Mouse (Mus musculus) limb, embryonic 13.5 days (tissue): ENCODE results near the gene 6430571L13Rik. TPM values are rescaled to one million over a fixed set of nuclear protein-coding genes. Genes with fewer than 3 reads are reported as not detected.

Source experiments
- ATAC-seq: fragments of 200-750 bp; cut with Nextera tagmentation; 2 replicates; pipeline ENCODE4 v1.8.0; 2017; ENCODE audit warnings: low read depth, moderate number of reproducible peaks, moderate TSS enrichment; ENCODE audit not compliant: low FRiP score
- H3K27ac ChIP-seq: fragments of 300-500 bp; sonication (generic); 2 replicates; pipeline ENCODE4 v1.5.1; 2015; ENCODE audit warnings: inconsistent platforms, mild to moderate bottlenecking, moderate library complexity
- H3K27me3 ChIP-seq: fragments of 300-500 bp; sonication (generic); 2 replicates; pipeline ENCODE4 v1.6.1; 2015; ENCODE audit warnings: mild to moderate bottlenecking, inconsistent platforms
- H3K36me3 ChIP-seq: fragments of 300-500 bp; sonication (generic); 2 replicates; pipeline ENCODE4 v1.6.1; 2015; ENCODE audit warnings: inconsistent platforms, mild to moderate bottlenecking, moderate library complexity
- H3K4me1 ChIP-seq: fragments of 300-500 bp; sonication (generic); 2 replicates; pipeline ENCODE4 v1.6.1; 2015; ENCODE audit warnings: inconsistent platforms
- H3K4me2 ChIP-seq: fragments of 300-500 bp; sonication (generic); replicated peaks from 2 replicates; pipeline ENCODE4 v1.6.1; 2015; ENCODE audit warnings: inconsistent platforms, mild to moderate bottlenecking, moderate library complexity
- H3K4me3 ChIP-seq: fragments of 300-500 bp; sonication (generic); 2 replicates; pipeline ENCODE4 v1.5.1; 2015; ENCODE audit warnings: moderate library complexity, mild to moderate bottlenecking, inconsistent platforms
- H3K9ac ChIP-seq: fragments of 300-500 bp; sonication (generic); 2 replicates; pipeline ENCODE4 v1.6.1; 2015; ENCODE audit warnings: mild to moderate bottlenecking, inconsistent platforms
- H3K9me3 ChIP-seq: fragments of 300-500 bp; sonication (generic); 2 replicates; pipeline ENCODE4 v1.6.1; 2016; ENCODE audit warnings: inconsistent platforms
- WGBS: fragments of 180-500 bp; shearing (Covaris S2); methylation state at CpG from one replicate; pipeline ENCODE4 v1.1.7; 2015; 5-methylcytosine and 5-hydroxymethylcytosine counted together
- polyA plus RNA-seq: library from polyadenylated mRNA; unstranded; fragments of >200 nt; fragmentation: Nextera tagmentation; extraction: Ambion mirVana; gene quantifications from 2 replicates; pipeline ENCODE4 v1.2.1, GENCODE M21; 2015

The 6430571L13Rik gene
- polyA plus RNA-seq, 1 experiment from 2014 or later, result 1.1 TPM

DNA sequence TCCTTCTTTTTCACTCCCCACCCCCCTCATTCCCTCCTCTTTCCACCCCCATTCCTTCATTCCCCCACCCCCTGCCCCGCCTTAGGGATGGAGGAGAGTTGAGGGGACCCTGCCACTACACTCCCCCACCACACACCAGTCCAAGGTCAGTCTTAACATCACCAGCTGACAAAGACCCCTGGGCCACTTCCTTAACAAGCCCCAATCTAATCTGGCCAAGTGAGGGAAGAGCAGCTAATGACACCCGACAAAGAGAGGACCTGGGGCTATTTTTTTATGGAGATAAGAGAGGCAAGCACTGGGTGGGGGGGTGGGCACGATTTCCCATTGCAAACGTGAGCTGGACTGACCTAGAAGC lies 29.7 kb downstream of the 6430571L13Rik start:
- WGBS, result 10% methylated on average over 4 of the region's 4 CpGs
- Histone ChIP-seq H3K4me1 (no peaks in the 10 kb centered on the region), H3K9ac (no peak overlapping the region), H3K27me3 (peaks cover 32% of the 10 kb centered on the region), H3K9me3 (no peaks in the 10 kb centered on the region), H3K4me3 (no peak overlapping the region), H3K4me2 (no peak overlapping the region), H3K36me3 (no peaks in the 10 kb centered on the region), H3K27ac (no peak overlapping the region)
- ATAC-seq, result no peak

DNA sequence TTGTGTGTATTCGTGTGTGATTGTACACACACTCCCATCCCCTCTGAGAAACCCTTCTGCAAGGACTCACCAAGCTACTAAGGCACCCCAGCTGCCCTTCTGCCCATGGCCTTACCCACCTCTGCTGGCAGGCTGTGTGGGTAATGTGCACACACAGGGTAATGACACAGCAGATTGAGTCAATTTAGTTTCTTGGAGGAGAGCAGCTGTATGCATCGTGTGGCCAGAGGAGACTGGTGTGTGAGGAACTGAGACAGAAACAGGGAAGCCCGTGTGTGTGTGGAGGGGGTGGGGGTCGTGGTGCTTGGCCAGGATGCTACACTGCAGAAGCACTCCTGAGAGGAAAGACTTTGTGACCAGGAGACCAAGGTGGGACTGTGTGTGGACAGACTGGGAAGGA lies 32.0 kb downstream of the 6430571L13Rik start:
- peak; percentile 16; the same call in 1 of the 2 replicates for ATAC-seq
- Histone ChIP-seq H3K27me3 (peaks cover 51% of the 10 kb centered on the region), H3K4me1 (no peaks in the 10 kb centered on the region), H3K27ac (no peak overlapping the region), H3K9me3 (no peaks in the 10 kb centered on the region), H3K36me3 (no peaks in the 10 kb centered on the region), H3K4me3 (no peak overlapping the region), H3K9ac (no peak overlapping the region), H3K4me2 (no peak overlapping the region)
- 48% methylated on average over 4 of the region's 4 CpGs for WGBS

DNA sequence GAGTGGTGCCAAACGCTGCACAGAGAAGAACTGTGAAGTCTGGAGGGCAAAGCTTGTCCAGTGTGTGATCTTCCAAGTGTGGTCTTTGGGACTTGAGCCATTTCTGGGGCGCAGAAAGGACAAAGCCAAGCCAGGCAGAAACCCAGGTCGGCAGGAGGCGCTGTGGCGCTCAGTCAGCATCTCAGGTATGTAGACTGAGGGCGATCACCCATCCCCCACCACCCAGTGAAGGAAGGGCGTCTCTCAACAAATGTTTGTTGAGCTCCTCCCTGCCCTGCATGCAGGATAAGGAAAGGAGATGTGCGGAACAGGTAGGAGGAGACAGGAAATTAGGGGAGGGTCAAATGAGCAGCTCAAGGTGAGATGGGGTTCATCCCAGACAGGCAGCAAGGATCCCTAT lies 34.2 kb downstream of the 6430571L13Rik start:
- Histone ChIP-seq H3K9ac (no peak overlapping the region), H3K4me2 (no peak overlapping the region), H3K27ac (no peak overlapping the region), H3K27me3 (peaks cover 65% of the 10 kb centered on the region), H3K4me3 (no peak overlapping the region), H3K4me1 (peaks cover 11% of the 10 kb centered on the region), H3K9me3 (no peaks in the 10 kb centered on the region), H3K36me3 (no peaks in the 10 kb centered on the region)
- ATAC-seq, result no peak
- 5% methylated on average over 8 of the region's 8 CpGs for WGBS

DNA sequence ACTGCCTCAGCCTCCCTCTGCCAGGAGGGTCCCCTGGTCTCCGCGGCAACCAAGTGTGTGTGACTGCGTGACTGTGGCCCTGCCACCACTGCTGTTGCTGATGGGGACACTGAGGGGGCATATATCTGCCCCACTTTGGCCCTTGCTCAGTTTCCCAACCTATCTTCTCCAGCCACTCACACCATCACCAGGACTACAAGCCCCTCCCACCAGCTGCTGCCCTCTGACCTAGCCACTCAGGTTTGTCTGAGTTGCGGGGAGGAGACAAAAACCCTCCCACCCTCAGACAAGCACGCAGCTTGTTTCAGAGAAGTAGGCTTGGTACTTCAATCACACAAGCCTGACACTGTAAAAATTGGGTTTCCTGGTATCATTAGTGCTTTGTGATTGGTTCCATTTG lies 35.0 kb downstream of the 6430571L13Rik start:
- no peak overlapping the region for H3K9ac ChIP-seq
- peaks cover 73% of the 10 kb centered on the region for H3K27me3 ChIP-seq
- H3K4me3 ChIP-seq, result no peak overlapping the region
- peaks cover 11% of the 10 kb centered on the region for H3K4me1 ChIP-seq
- no peak for ATAC-seq
- no peak overlapping the region for H3K4me2 ChIP-seq
- no peaks in the 10 kb centered on the region for H3K9me3 ChIP-seq
- no peaks in the 10 kb centered on the region for H3K36me3 ChIP-seq
- no peak overlapping the region for H3K27ac ChIP-seq
- 23% methylated on average over 5 of the region's 5 CpGs for WGBS

DNA sequence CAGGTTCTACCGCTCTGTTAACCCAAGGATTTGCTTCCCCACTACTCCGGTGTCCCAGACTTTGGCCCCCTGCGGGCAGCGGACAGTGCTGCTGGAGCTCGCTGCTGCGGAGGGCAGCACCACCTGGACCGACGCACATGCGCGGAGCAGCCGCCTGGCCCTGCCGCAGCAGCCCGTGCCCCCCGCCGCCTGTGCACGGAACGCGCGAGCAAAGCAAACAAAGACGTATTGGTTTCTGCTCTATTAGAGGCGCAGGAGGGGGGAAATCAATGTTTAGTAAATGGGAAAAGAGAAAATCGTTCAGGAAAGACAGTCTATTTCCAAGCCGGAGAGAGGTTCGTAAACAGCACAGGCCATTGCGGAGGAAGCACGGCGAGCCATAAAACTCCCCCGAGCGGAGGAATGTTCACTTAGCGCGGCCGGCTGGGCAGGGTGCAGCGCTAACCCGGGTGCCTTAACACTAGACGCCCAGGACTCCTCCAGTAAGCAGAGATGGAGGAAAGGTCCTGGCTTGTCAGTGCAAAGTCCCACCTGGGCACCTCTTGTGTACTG lies 37.6 kb downstream of the 6430571L13Rik start:
- Histone ChIP-seq H3K4me3 (peak overlapping the region; percentile 46), H3K27ac (no peak overlapping the region), H3K9ac (peak overlapping the region; percentile 48), H3K4me1 (peaks cover 11% of the 10 kb centered on the region), H3K36me3 (no peaks in the 10 kb centered on the region), H3K27me3 (peaks cover 99% of the 10 kb centered on the region), H3K9me3 (no peaks in the 10 kb centered on the region), H3K4me2 (peak overlapping the region; percentile 73)
- under 1% methylated on average over 35 of the region's 35 CpGs for WGBS
- no peak for ATAC-seq

DNA sequence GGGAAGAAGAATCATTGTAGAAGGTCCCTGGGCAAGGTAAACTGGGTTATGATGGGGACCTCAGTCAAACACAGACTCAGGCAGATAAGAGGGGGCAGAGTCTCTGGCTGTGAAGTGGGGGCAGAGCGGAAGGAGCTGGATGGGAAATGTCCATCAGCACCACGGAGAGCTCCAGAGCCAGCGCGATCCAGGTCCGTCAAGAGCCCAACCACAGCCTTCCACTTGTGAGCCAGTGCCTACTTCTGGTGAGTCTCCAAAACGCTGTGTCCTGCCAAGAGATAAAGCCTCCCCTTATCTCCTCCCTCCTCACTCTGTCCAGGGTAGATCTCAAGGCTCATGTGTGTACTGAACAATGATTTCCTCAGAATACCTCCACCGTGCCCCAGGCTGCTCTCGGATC lies 41.3 kb downstream of the 6430571L13Rik start:
- H3K4me3 ChIP-seq, result no peak overlapping the region
- H3K27ac ChIP-seq, result no peak overlapping the region
- ATAC-seq, result no peak
- H3K9ac ChIP-seq, result no peak overlapping the region
- WGBS, result 9% methylated on average over 8 of the region's 8 CpGs
- H3K9me3 ChIP-seq, result no peaks in the 10 kb centered on the region
- H3K36me3 ChIP-seq, result no peaks in the 10 kb centered on the region
- H3K4me2 ChIP-seq, result no peak overlapping the region
- peaks cover 99% of the 10 kb centered on the region for H3K27me3 ChIP-seq
- peaks cover 11% of the 10 kb centered on the region for H3K4me1 ChIP-seq

DNA sequence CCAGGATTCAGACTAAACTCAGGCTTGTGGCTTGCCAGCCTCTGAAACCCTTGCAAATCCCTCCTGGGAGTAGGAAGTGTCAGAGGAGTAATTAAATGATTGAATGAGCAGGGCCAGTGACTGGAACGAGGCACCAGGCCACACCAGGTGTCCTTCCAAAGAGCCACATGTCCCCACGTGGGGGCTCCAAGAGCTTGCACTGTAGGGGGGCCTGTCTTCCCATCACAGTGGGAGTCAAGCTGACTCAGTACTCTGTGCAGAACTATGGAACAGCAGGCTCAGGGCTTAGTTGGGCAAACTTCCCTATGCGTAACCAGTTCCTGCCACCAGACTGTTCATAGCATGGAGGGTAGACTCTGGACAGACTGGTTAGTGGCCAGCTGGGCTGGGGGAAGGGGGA lies 44.0 kb downstream of the 6430571L13Rik start:
- Histone ChIP-seq H3K36me3 (no peaks in the 10 kb centered on the region), H3K27me3 (peaks cover 86% of the 10 kb centered on the region), H3K27ac (no peak overlapping the region), H3K9me3 (no peaks in the 10 kb centered on the region), H3K4me3 (no peak overlapping the region), H3K4me2 (no peak overlapping the region), H3K4me1 (peaks cover 7% of the 10 kb centered on the region; the same call in 1 of the 2 replicates), H3K9ac (no peak overlapping the region)
- ATAC-seq, result no peak
- 28% methylated on average over 3 of the region's 3 CpGs for WGBS

DNA sequence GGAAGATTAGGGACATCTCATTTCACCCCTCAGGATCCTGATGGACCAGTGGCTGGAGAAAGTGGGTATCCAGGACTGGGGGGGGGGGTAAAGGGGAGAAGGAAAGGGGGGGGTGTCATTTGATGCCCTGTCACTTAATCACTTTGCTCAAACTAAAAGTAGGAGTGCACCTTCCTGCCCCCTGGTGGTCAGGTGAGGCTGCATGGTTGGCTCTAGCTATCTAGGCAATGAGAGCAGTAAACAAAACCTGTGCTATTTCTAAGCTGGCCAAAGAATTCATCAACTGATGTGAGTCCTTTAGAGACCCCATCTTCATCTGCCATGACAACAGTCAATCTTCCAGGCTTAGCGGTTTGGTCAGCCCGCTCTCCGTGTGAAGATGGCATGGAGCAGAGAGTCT lies 46.3 kb downstream of the 6430571L13Rik start:
- Histone ChIP-seq H3K4me2 (no peak overlapping the region), H3K4me1 (peaks cover 10% of the 10 kb centered on the region; the same call in 1 of the 2 replicates), H3K9ac (no peak overlapping the region), H3K4me3 (no peak overlapping the region), H3K27me3 (peaks cover 80% of the 10 kb centered on the region), H3K36me3 (no peaks in the 10 kb centered on the region), H3K9me3 (no peaks in the 10 kb centered on the region), H3K27ac (no peak overlapping the region)
- WGBS, result 56% methylated on average over 3 of the region's 3 CpGs
- ATAC-seq, result no peak

DNA sequence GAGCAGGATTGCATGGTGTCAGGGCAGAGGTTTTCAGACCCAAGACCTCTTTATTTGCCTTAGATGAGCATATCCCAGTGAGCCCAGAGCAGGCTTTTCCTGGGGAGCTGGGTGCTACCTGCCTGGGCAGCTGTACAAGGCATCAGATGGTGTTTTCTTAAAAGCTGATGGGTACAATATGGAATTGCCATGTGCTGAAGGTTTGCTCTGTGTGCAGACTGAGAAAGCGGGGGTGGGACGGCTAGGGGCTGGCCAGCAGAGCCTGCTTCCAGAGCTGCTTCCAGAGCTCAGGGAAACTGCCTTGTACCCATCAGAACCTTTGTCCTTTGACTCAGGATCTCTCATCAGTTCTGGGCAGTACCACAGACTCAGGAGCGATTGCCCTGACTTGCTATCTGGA lies 47.3 kb downstream of the 6430571L13Rik start:
- no peaks in the 10 kb centered on the region for H3K9me3 ChIP-seq
- 90% methylated on average over 3 of the region's 3 CpGs for WGBS

DNA sequence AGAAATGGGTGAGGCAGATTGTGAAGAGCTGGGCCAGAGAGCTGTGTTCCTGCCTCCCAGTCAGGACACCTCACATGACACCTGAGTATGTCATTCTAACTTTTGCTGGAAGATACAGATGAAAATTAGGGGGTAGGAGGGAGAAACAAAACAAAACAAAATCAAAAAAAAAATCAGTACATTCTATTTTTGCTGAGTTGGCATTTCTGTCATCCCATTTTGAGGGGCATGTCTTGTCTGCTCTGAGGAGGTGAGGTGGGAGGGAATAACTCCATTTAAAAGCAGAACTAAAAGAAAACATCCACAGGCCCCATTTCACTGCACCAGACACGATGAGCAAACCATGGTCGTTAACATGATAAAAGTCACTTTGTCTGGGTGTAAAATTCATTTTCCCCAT lies 47.9 kb downstream of the 6430571L13Rik start:
- H3K9ac ChIP-seq, result no peak overlapping the region
- no peaks in the 10 kb centered on the region for H3K9me3 ChIP-seq
- peaks cover 10% of the 10 kb centered on the region; the same call in 1 of the 2 replicates for H3K4me1 ChIP-seq
- H3K36me3 ChIP-seq, result no peaks in the 10 kb centered on the region
- no peak overlapping the region for H3K4me2 ChIP-seq
- no peak overlapping the region for H3K4me3 ChIP-seq
- H3K27ac ChIP-seq, result no peak overlapping the region
- no peak for ATAC-seq
- peaks cover 64% of the 10 kb centered on the region for H3K27me3 ChIP-seq
- WGBS, result 59% methylated on average over 2 of the region's 2 CpGs

More for the DNA sequence above, 47.3 kb downstream of the 6430571L13Rik start:
- ATAC-seq, result no peak
- Histone ChIP-seq H3K4me3 (no peak overlapping the region), H3K4me1 (peaks cover 10% of the 10 kb centered on the region; the same call in 1 of the 2 replicates), H3K4me2 (no peak overlapping the region), H3K27me3 (peaks cover 70% of the 10 kb centered on the region), H3K36me3 (no peaks in the 10 kb centered on the region), H3K9ac (no peak overlapping the region), H3K27ac (no peak overlapping the region)

DNA sequence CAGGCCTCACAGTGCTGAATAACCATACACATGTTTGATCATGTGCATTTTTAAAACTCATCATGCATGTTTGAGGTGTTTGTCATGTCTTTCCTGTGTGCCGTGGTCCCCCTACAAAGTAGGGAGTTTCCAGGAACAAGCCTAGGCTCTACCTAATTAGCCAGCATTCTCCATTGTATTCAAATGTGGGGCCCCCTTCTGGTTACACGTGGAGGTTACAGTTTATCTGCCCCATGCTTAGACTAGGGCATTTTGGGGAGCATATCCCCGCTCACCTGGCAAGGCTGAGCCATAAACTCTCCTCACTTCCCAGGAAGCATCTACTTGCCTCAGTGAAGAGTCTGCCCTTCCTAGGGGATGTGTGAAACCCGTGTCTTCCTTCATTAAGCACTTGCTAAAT lies 56.0 kb downstream of the 6430571L13Rik start:
- H3K4me1 ChIP-seq, result peaks cover 13% of the 10 kb centered on the region
- H3K27ac ChIP-seq, result no peak overlapping the region
- no peaks in the 10 kb centered on the region for H3K9me3 ChIP-seq
- H3K36me3 ChIP-seq, result no peaks in the 10 kb centered on the region
- 36% methylated on average over 4 of the region's 4 CpGs for WGBS
- H3K9ac ChIP-seq, result no peak overlapping the region
- H3K27me3 ChIP-seq, result peaks cover 75% of the 10 kb centered on the region
- no peak overlapping the region for H3K4me3 ChIP-seq
- no peak for ATAC-seq
- H3K4me2 ChIP-seq, result no peak overlapping the region

DNA sequence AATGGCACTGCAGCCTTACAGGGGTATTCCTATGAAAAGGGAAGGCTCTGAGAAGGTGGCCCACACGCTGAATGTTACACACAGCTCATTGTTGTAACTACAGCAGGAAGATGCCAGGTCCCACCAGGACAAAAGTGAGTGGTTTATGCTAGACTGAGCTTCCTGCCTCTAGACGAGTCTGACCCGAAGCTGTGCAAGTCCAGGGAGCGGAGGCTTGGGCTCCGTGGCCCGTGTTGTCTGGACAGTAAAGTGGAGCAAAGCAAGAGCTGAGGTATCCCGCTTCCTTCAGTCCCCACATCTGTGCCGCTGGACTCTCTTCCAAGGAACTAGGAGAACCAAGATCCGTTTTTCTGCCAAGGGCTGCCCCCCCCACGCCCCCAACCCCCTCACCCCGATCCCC lies 58.6 kb downstream of the 6430571L13Rik start:
- H3K27me3 ChIP-seq, result peaks cover 95% of the 10 kb centered on the region
- no peak overlapping the region for H3K9ac ChIP-seq
- H3K9me3 ChIP-seq, result no peaks in the 10 kb centered on the region
- no peak for ATAC-seq
- peak overlapping the region; percentile 99 for H3K4me2 ChIP-seq
- no peaks in the 10 kb centered on the region for H3K36me3 ChIP-seq
- WGBS, result 33% methylated on average over 11 of the region's 11 CpGs
- H3K27ac ChIP-seq, result no peak overlapping the region
- peaks cover 13% of the 10 kb centered on the region for H3K4me1 ChIP-seq
- H3K4me3 ChIP-seq, result peak overlapping the region; percentile 72

DNA sequence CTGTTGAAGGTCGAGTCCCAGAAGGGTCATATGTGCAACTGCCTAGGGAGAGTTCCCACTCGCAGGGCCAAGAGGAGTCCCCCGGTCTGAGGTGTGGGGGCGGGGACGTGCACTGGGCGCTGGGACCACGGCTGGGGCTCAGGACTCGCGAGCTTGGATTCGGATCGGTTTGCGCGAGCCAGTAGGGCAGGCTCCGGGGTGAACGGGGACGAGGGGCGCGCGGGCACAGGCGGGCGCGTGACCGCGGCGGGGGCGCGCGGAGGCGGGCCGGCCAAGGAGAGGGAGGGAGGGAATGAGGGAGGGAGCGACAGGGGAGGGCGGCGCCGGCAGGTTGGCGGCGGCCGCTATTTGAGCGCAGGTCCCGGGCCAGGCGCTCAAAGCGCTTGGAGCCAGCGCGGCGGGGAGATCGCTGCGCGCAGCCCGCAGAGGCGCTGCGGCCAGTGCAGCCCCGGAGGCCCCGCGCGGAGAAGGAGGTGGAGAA lies 59.1 kb downstream of the 6430571L13Rik start, which contains the start of gene Cacna2d2:
Gene Cacna2d2, plus strand, starts transcription at position 122 of the 481 bp plus-strand sequence.
- WGBS, result 1% methylated on average over 38 of the region's 54 CpGs
- H3K27me3 ChIP-seq, result peaks cover 96% of the 10 kb centered on the region
- peak within 1 kb of the TSS; percentile 72 for H3K4me3 ChIP-seq
- no peak within 1 kb of the TSS for H3K27ac ChIP-seq
- H3K9me3 ChIP-seq, result no peaks in the 10 kb centered on the region
- ATAC-seq, result peak; percentile 60
- peaks cover 13% of the 10 kb centered on the region for H3K4me1 ChIP-seq
- no peaks in the 10 kb centered on the region for H3K36me3 ChIP-seq
- peak within 1 kb of the TSS; percentile 99 for H3K4me2 ChIP-seq
- H3K9ac ChIP-seq, result peak within 1 kb of the TSS; percentile 74
